Mouse (Mus musculus) neural tube, embryonic 12.5 days (tissue): Measurements from ENCODE around the gene Farp1. TPM values are rescaled to one million over a fixed set of nuclear protein-coding genes. Genes with fewer than 3 reads are reported as not detected.
A peak's percentile ranks its signal among the peaks of the same experiment; 100 is the strongest.
"Not testable (repeated sequence)": the region's sequence is repeated elsewhere in the genome, so short reads cannot be mapped to it uniquely, and the experiment has no call there.

Experiments used
- ATAC-seq: fragments of 200-750 bp; cut with Nextera tagmentation; 2 replicates; pipeline ENCODE4 v1.8.0; 2017; ENCODE audit warnings: low read depth, mild to moderate bottlenecking, moderate TSS enrichment, moderate library complexity; ENCODE audit not compliant: low FRiP score
- H3K27ac ChIP-seq: fragments of 300-500 bp; sonication (generic); 2 replicates; pipeline ENCODE4 v1.5.1; 2016
- H3K27me3 ChIP-seq: fragments of 300-500 bp; sonication (generic); replicated peaks from 2 replicates; pipeline ENCODE4 v1.6.1; 2016; ENCODE audit warnings: mild to moderate bottlenecking
- H3K36me3 ChIP-seq: fragments of 300-500 bp; sonication (generic); 2 replicates; pipeline ENCODE4 v1.6.1; 2016; ENCODE audit warnings: mild to moderate bottlenecking
- H3K4me1 ChIP-seq: fragments of 300-500 bp; sonication (generic); 2 replicates; pipeline ENCODE4 v1.6.1; 2016
- H3K4me2 ChIP-seq: fragments of 300-500 bp; sonication (generic); replicated peaks from 2 replicates; pipeline ENCODE4 v1.6.1; 2016; ENCODE audit warnings: mild to moderate bottlenecking
- H3K4me3 ChIP-seq: fragments of 300-500 bp; sonication (generic); 2 replicates; pipeline ENCODE4 v1.5.1; 2016
- H3K9ac ChIP-seq: fragments of 300-500 bp; sonication (generic); 2 replicates; pipeline ENCODE4 v1.6.1; 2016; ENCODE audit warnings: mild to moderate bottlenecking
- H3K9me3 ChIP-seq: fragments of 300-500 bp; sonication (generic); 2 replicates; pipeline ENCODE4 v1.6.1; 2016; ENCODE audit warnings: mild to moderate bottlenecking
- WGBS: fragments of 180-500 bp; shearing (Covaris S2); methylation state at CpG from one replicate; pipeline ENCODE4 v1.1.7; 2016; 5-methylcytosine and 5-hydroxymethylcytosine counted together
- polyA plus RNA-seq: library from polyadenylated mRNA; unstranded; fragments of >200 nt; fragmentation: Nextera tagmentation; extraction: Ambion mirVana; gene quantifications from 2 replicates; pipeline ENCODE4 v1.2.1, GENCODE M21; 2016

The Farp1 gene
- polyA plus RNA-seq, 1 experiment from 2014 or later, result 24.9 TPM

GRCm38 (mm10) chr14:121180611-121181010 is 145.6 kb downstream of the Farp1 start:
- WGBS, result 68% methylated on average over 9 of the region's 9 CpGs
- no peak overlapping the region for H3K4me3 ChIP-seq
- H3K9me3 ChIP-seq, result no peaks in the 10 kb centered on the region
- no peak overlapping the region for H3K27ac ChIP-seq
- no peaks in the 10 kb centered on the region for H3K4me1 ChIP-seq
- ATAC-seq, result no peak
- no peaks in the 10 kb centered on the region for H3K36me3 ChIP-seq
- no peak overlapping the region for H3K9ac ChIP-seq
- H3K4me2 ChIP-seq, result no peak overlapping the region
- no peaks in the 10 kb centered on the region for H3K27me3 ChIP-seq

DNA sequence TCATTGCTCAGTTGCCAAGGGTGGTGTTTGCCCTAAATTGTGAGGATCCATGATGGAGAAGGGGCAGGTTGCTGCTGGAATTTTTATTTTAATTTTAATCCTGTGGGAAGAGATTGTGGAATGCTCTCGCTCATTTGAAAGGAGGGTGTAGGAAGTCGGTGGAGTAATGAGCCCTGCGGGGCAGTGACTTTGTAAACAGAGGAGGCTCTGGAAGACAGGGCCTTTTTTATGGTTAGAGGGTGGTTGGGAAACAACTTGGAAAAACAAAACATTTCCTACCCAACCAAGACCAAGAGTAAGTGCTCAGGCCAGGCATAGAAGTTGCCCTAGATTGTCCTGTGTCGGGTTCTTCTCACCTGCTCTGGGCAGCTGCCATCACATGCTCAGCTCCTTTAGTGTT is 146.8 kb downstream of the Farp1 start:
- Histone ChIP-seq H3K36me3 (no peaks in the 10 kb centered on the region), H3K27me3 (no peaks in the 10 kb centered on the region), H3K27ac (no peak overlapping the region), H3K9me3 (no peaks in the 10 kb centered on the region), H3K9ac (no peak overlapping the region), H3K4me2 (no peak overlapping the region), H3K4me3 (no peak overlapping the region), H3K4me1 (no peaks in the 10 kb centered on the region)
- 64% methylated on average over 4 of the region's 4 CpGs for WGBS
- ATAC-seq, result no peak

- ATAC-seq, result no peak
- no peak overlapping the region for H3K9ac ChIP-seq
These were observed 148.0 kb downstream of the Farp1 start for GRCm38 (mm10) chr14:121182967-121183366.

DNA sequence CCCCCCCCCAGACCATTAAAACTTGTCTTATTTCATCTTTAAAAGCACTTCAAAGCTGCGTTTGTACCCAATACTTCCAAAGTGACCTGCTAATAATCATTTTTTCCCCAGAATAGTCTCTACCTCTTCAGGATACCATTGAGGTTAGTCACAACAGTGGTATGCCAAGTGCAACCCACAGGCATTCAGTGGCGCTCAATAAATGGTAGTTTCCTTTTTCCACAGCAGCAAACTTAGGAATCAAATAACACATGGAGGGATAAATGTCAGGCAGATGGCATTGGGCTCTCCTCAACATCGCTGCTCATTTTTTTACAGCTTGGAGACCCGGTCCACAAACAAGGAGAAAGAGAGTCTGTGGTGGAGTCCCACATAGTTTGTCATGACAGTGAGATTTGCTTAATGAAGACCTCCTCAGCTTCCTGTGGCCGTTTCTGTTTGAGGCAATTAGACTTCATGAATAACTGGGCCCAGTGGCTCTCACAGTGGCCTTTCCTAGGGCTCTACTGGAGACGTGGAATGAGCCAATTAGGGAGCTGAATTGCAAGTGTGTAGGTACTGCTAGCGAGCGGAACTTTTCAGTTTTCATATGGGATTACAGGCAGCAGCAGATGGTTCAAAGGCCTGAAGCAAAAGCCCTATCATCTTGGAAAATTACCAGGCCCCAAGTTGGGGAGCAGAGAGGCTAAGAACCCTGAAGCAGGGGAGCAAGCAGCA is 148.6 kb downstream of the Farp1 start:
- Histone ChIP-seq H3K36me3 (no peaks in the 10 kb centered on the region), H3K27me3 (no peaks in the 10 kb centered on the region), H3K4me2 (no peak overlapping the region), H3K27ac (no peak overlapping the region), H3K4me3 (no peak overlapping the region), H3K9ac (no peak overlapping the region), H3K4me1 (no peaks in the 10 kb centered on the region), H3K9me3 (no peaks in the 10 kb centered on the region)
- WGBS, result 74% methylated on average over 8 of the region's 8 CpGs
- ATAC-seq, result no peak

More at GRCm38 (mm10) chr14:121182967-121183366, 148.0 kb downstream of the Farp1 start:
- Histone ChIP-seq H3K4me2 (no peak overlapping the region), H3K4me3 (no peak overlapping the region), H3K27ac (no peak overlapping the region), H3K4me1 (no peaks in the 10 kb centered on the region), H3K36me3 (no peaks in the 10 kb centered on the region), H3K9me3 (no peaks in the 10 kb centered on the region), H3K27me3 (no peaks in the 10 kb centered on the region)
- WGBS, result 84% methylated on average over 8 of the region's 8 CpGs

DNA sequence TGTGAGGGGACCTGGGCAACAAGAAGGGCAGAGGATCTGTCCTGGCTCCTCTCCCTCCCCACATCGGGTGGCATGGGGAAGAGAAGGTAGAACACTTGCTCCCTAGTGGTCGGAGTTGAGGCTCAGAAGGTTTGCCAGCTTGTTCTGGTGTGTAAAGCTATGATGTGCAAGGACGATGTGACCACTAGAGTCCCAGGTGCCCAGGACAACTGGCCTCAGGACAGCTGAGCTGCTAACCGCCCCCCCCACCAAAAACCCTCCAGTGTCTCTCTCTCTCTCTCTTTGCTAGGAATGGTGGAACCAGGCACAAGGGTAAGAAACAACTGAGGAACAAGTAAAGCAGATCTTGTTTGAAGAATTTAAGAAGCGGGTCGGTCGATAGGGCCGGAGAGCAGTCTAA is 149.4 kb downstream of the Farp1 start:
- WGBS, result 98% methylated on average over 8 of the region's 8 CpGs
- H3K4me3 ChIP-seq, result no peak overlapping the region
- H3K27ac ChIP-seq, result no peak overlapping the region
- no peaks in the 10 kb centered on the region for H3K36me3 ChIP-seq
- no peak for ATAC-seq
- H3K4me1 ChIP-seq, result no peaks in the 10 kb centered on the region
- H3K27me3 ChIP-seq, result no peaks in the 10 kb centered on the region
- no peak overlapping the region for H3K9ac ChIP-seq
- H3K4me2 ChIP-seq, result no peak overlapping the region
- no peaks in the 10 kb centered on the region for H3K9me3 ChIP-seq

- Histone ChIP-seq H3K27ac (no peak overlapping the region), H3K4me3 (no peak overlapping the region), H3K36me3 (no peaks in the 10 kb centered on the region), H3K9me3 (no peaks in the 10 kb centered on the region), H3K4me2 (no peak overlapping the region), H3K4me1 (no peaks in the 10 kb centered on the region), H3K9ac (no peak overlapping the region), H3K27me3 (no peaks in the 10 kb centered on the region)
- no peak for ATAC-seq
- WGBS, result 92% methylated on average over 8 of the region's 8 CpGs
These were observed 151.4 kb downstream of the Farp1 start for GRCm38 (mm10) chr14:121186402-121186894.

DNA sequence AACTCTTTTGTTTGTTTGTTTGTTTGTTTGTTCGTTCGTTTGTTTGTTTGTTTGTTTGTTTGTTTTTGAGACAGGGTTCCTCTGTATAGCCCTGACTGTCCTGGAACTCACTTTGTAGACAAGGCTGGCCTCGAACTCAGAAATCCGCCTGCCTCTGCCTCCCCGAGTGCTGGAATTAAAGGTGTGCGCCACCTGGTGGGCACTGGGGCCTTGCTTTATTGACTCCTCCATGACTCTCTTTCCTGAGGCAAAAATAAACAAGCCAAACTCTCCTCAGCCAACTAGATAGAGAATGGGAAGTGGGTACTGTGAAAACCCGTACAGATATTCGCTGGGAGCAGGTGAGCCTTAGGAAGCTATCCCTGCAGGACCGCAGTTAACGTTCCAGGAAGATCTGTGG is 154.8 kb downstream of the Farp1 start:
- 90% methylated on average over 10 of the region's 10 CpGs for WGBS
- not testable (repeated sequence) for ATAC-seq, H3K4me2 ChIP-seq, H3K27me3 ChIP-seq, H3K36me3 ChIP-seq, H3K27ac ChIP-seq, H3K9me3 ChIP-seq, H3K4me1 ChIP-seq, H3K9ac ChIP-seq, H3K4me3 ChIP-seq

DNA sequence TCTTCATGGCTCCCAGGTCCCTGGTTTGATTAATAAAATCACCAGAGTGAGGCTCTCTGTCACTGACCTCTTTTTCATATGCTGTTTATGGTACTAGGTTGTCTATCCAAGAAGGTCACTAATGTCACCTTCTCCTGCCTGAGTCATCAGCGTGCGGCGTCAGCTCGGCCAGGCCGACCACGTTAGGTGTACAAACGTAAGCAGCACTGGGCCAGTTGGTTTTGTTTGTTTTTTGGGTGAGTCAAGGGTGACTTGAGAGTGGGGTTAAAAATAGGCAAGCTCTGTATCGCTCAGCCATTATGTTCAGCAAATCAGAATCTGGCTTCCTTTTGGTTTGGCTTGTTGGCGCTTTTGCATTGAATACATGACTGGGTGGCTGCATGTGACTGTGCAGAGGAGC is 155.4 kb downstream of the Farp1 start:
- Histone ChIP-seq H3K27ac (no peak overlapping the region), H3K4me3 (no peak overlapping the region), H3K27me3 (no peaks in the 10 kb centered on the region), H3K4me1 (peaks cover 8% of the 10 kb centered on the region; the same call in 1 of the 2 replicates), H3K4me2 (no peak overlapping the region), H3K9me3 (no peaks in the 10 kb centered on the region), H3K36me3 (no peaks in the 10 kb centered on the region), H3K9ac (no peak overlapping the region)
- no peak for ATAC-seq
- 93% methylated on average over 9 of the region's 9 CpGs for WGBS

DNA sequence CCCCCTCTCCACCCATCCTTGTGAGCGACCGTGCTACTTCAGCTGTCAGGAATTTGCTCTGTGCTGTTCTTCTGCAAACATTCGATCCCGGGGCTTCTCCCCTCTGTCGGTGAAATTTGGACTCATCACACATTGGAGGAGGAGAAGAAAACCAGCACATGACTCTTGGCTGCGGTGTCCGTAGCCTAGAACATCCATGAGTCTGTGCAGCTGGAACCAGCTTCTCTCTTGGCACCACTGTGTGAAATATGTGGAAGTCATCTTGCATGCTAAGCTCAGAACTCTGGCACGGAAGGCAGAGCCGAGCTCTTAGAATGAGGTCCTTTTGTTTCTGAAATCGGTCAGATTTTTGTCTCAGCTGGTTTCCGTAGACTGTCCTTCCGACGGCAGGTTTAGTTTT is 156.7 kb downstream of the Farp1 start:
- WGBS, result 67% methylated on average over 13 of the region's 13 CpGs
- Histone ChIP-seq H3K9me3 (no peaks in the 10 kb centered on the region), H3K4me1 (peaks cover 8% of the 10 kb centered on the region; the same call in 1 of the 2 replicates), H3K4me3 (no peak overlapping the region), H3K36me3 (no peaks in the 10 kb centered on the region), H3K27ac (no peak overlapping the region), H3K4me2 (no peak overlapping the region), H3K9ac (no peak overlapping the region), H3K27me3 (no peaks in the 10 kb centered on the region)
- ATAC-seq, result no peak

GRCm38 (mm10) chr14:121192394-121192793 is 157.4 kb downstream of the Farp1 start:
- WGBS, result 82% methylated on average over 5 of the region's 5 CpGs

GRCm38 (mm10) chr14:121193981-121194380 is 159.0 kb downstream of the Farp1 start:
- Histone ChIP-seq H3K4me2 (no peak overlapping the region), H3K27ac (no peak overlapping the region), H3K4me3 (no peak overlapping the region), H3K27me3 (no peaks in the 10 kb centered on the region), H3K36me3 (no peaks in the 10 kb centered on the region), H3K9ac (no peak overlapping the region), H3K4me1 (peaks cover 11% of the 10 kb centered on the region), H3K9me3 (no peaks in the 10 kb centered on the region)
- no peak for ATAC-seq
- WGBS, result 89% methylated on average over 2 of the region's 2 CpGs

More at GRCm38 (mm10) chr14:121192394-121192793, 157.4 kb downstream of the Farp1 start:
- H3K36me3 ChIP-seq, result no peaks in the 10 kb centered on the region
- H3K9ac ChIP-seq, result no peak overlapping the region
- no peak overlapping the region for H3K4me3 ChIP-seq
- H3K4me1 ChIP-seq, result peaks cover 8% of the 10 kb centered on the region; the same call in 1 of the 2 replicates
- no peaks in the 10 kb centered on the region for H3K9me3 ChIP-seq
- no peak overlapping the region for H3K4me2 ChIP-seq
- no peak overlapping the region for H3K27ac ChIP-seq
- no peak for ATAC-seq
- H3K27me3 ChIP-seq, result no peaks in the 10 kb centered on the region

DNA sequence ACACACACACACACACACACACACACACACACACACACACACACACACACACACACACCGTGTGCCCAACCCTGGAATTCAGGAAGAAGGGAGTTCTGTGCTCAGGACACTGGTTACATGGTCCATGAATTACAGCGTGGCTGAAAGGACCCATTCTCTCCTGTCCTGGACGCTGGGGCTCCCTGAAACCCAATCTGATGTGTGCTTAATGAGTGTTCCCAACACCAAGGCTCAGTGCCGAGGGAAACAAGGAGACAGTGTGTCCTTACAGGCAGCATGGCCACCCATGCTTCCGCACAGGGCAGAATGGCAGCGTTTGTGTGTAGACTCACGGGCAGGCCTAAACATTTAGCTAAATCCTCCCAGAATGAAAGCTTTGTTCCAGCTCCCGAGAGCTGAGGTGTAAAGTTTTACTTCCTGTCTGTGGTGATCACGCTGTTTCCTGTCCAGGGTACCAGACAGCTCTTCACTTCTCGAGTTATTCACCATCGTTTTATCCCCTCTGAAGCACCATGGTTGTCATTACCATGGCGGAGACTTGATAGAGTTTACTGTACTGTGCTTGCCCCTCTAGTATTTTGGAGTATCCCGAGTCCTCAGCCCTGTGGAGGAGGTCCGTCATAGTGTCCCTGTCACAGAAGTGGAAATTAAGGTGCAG is 164.0 kb downstream of the Farp1 start:
- Histone ChIP-seq H3K27ac (peak overlapping the region; percentile 32; the same call in 1 of the 2 replicates), H3K4me3 (no peak overlapping the region), H3K4me1 (peaks cover 13% of the 10 kb centered on the region), H3K9ac (no peak overlapping the region), H3K36me3 (no peaks in the 10 kb centered on the region), H3K4me2 (peak overlapping the region; percentile 22), H3K27me3 (no peaks in the 10 kb centered on the region), H3K9me3 (no peaks in the 10 kb centered on the region)
- 45% methylated on average over 14 of the region's 14 CpGs for WGBS
- peak; percentile 77 for ATAC-seq
